Mouse (Mus musculus) T-helper 2 cell (primary cell): ENCODE data around the gene Zfhx3.

Source experiments
- in situ Hi-C: fragments of 300-600 bp; cut with MboI, MseI; formaldehyde crosslinking; loops from one replicate; pipeline ENCODE4 v1.15.1; 2025; ENCODE audit warnings: high pct_unique_total_duplicates

Gene Zfhx3

GRCm38 (mm10) chr8:108089632-108090031, 147.2 kb downstream of the Zfhx3 start:
- in situ Hi-C loops = no loop called here

GRCm38 (mm10) chr8:108098598-108098997, 156.2 kb downstream of the Zfhx3 start:
- in situ Hi-C loops = no loop called here

GRCm38 (mm10) chr8:108101131-108101530, 158.7 kb downstream of the Zfhx3 start:
- in situ Hi-C loops = no loop called here

GRCm38 (mm10) chr8:108101978-108102865, 159.8 kb downstream of the Zfhx3 start:
- in situ Hi-C loops = no loop called here

GRCm38 (mm10) chr8:108104471-108105098, 162.1 kb downstream of the Zfhx3 start:
- in situ Hi-C loops = no loop called here

GRCm38 (mm10) chr8:108125053-108125452, 182.6 kb downstream of the Zfhx3 start:
- in situ Hi-C loops = no loop called here

- in situ Hi-C loops = no loop called here
Observed at GRCm38 (mm10) chr8:108125491-108125890, 183.0 kb downstream of the Zfhx3 start.

- in situ Hi-C loops = no loop called here
Observed at GRCm38 (mm10) chr8:108146536-108146935, 204.1 kb downstream of the Zfhx3 start.

GRCm38 (mm10) chr8:108148599-108149249, 206.3 kb downstream of the Zfhx3 start:
- in situ Hi-C loops = no loop called here

- in situ Hi-C loops = no loop called here
Observed at GRCm38 (mm10) chr8:108170804-108171203, 228.4 kb downstream of the Zfhx3 start.

GRCm38 (mm10) chr8:108183296-108183695, 240.9 kb downstream of the Zfhx3 start:
- in situ Hi-C loops = no loop called here

- in situ Hi-C loops = no loop called here
Observed at GRCm38 (mm10) chr8:108183948-108184347, 241.5 kb downstream of the Zfhx3 start.

GRCm38 (mm10) chr8:108186289-108186688, 243.8 kb downstream of the Zfhx3 start:
- in situ Hi-C loops = no loop called here

GRCm38 (mm10) chr8:108188044-108188443, 245.6 kb downstream of the Zfhx3 start:
- in situ Hi-C loops = no loop called here

- in situ Hi-C loops = no loop called here
Observed at GRCm38 (mm10) chr8:108194571-108194970, 252.1 kb downstream of the Zfhx3 start.

- in situ Hi-C loops = no loop called here
Observed at GRCm38 (mm10) chr8:108215026-108215425, 272.6 kb downstream of the Zfhx3 start.

- in situ Hi-C loops = no loop called here
Observed at GRCm38 (mm10) chr8:108218171-108218840, 275.9 kb downstream of the Zfhx3 start.

- in situ Hi-C loops = no loop called here
Observed at GRCm38 (mm10) chr8:108220511-108220910, 278.1 kb downstream of the Zfhx3 start.

GRCm38 (mm10) chr8:108222091-108222490, 279.6 kb downstream of the Zfhx3 start:
- in situ Hi-C loops = no loop called here

GRCm38 (mm10) chr8:108232326-108232725, 289.9 kb downstream of the Zfhx3 start:
- in situ Hi-C loops = no loop called here

GRCm38 (mm10) chr8:108234481-108234880, 292.0 kb downstream of the Zfhx3 start:
- in situ Hi-C loops = no loop called here

GRCm38 (mm10) chr8:108236715-108237114, 294.3 kb downstream of the Zfhx3 start:
- in situ Hi-C loops = no loop called here
